Mouse (Mus musculus) bone marrow, adult 2 months (tissue): ENCODE measurements around the gene Zc3h18.

Experiments used
- CTCF ChIP-seq: fragments of 200-500 bp; IDR thresholded peaks from 2 replicates; pipeline ENCODE4 v1.5.1; 2011; ENCODE audit warnings: low read length, control low read depth; ENCODE audit not compliant: control insufficient read depth, insufficient read depth
- POLR2A ChIP-seq: fragments of 200-500 bp; IDR thresholded peaks from 2 replicates; pipeline ENCODE4 v1.6.1; 2011; ENCODE audit warnings: low read depth, mild to moderate bottlenecking, control low read depth, low read length, borderline replicate concordance; ENCODE audit not compliant: control insufficient read depth

DNA sequence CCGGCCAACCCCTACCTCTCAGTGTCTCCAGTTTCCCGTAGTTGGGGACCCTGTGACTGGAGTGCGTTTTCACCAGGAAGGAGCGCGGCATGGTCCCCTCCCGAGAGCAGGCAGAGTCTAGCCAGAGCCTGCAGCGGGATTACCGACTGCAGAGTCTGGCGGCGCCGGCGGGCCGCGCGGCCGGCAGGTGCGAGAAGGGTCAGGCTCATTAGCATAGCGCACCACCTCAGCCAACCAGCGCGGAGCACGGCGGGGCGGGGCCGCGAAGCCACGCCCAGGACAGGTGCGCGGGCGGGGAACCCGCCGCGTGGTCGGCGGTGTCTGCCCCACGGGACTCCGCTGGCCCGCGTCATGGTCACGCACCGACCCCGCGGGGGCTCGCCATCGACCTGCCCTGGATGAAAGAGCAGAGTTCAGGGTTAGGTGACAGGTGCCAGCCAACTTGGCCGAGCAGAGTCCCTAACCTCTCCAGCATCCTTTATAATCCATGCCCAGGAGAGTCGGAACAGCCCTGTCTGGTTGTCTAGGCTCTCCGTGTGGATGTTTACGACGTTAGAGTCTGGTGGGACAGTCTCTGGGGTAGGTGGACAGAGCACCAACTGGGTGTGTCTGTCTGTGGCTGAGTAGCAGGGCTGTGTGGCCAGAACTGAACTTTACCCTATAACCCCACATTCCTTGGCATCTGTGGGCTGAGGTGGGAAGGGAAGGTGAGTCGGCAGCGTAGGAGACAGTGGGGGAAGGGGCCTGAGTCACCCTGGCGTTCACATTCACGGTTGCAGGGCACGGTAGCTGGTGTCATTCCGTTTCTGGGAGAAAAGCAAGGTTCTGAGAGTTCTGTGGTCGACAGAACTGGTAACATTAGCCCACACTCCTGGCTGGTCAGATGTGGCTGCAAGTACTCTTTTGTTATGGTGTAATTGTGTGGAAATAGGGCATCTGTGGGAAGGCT lies 84.4 kb downstream of the Zc3h18 start, which contains the start of gene Snai3:
- TF ChIP-seq CTCF: no peak
- TF ChIP-seq POLR2A: peak; percentile 6; the same call in 1 of the 2 replicates
